ENCODE assay signal across 8 mouse cellular contexts in genomic region chr9:106370620-106371383, GRCm38 (mm10). TPM values are rescaled to one million over a fixed set of nuclear protein-coding genes. Genes with fewer than 3 reads are reported as not detected.
DNase-seq lines count a peak whose midpoint lies in the region; ATAC-seq and TF ChIP-seq lines count a peak whose summit lies in the region.

No protein-coding gene starts in this region.

- H3K27me3 ChIP-seq in kidney, adult 2 months (replicated peaks; ENCODE audit: control insufficient read depth, insufficient read depth, low read length) = no peaks in the 10 kb centered on the region
- H3K27me3 ChIP-seq in hindbrain, embryonic 10.5 days (ENCODE audit: insufficient read depth, poor library complexity, severe bottlenecking) = peaks cover 13% of the 10 kb centered on the region
- H3K27me3 ChIP-seq in midbrain, embryonic 11.5 days (ENCODE audit: control insufficient read depth, insufficient read depth, low read length) = no peaks in the 10 kb centered on the region

- peak overlapping the region; percentile 88 for H3K27ac ChIP-seq in kidney, adult 2 months (ENCODE audit: insufficient read depth, low read depth, low read length)
- peak overlapping the region; percentile 94 for H3K27ac ChIP-seq in brown adipose tissue, adult 24 weeks (replicated peaks; ENCODE audit: low read depth, low read length)
- H3K27ac ChIP-seq in hindbrain, embryonic 10.5 days = peak overlapping the region; percentile 70; the same call in 1 of the 2 replicates
- no peak overlapping the region for H3K27ac ChIP-seq in midbrain, embryonic 11.5 days (ENCODE audit: low read depth, low read length)

- WGBS in kidney, adult 2 months = 68% methylated on average over 30 of the region's 30 CpGs
- 86% methylated on average over 30 of the region's 30 CpGs for WGBS in hindbrain, embryonic 10.5 days
- WGBS in midbrain, embryonic 11.5 days = 86% methylated on average over 30 of the region's 30 CpGs

- DNase-seq in kidney, adult 2 months = no peak
- DNase-seq in kidney, adult 8-10 months = no peak
- DNase-seq in hindbrain, embryonic 10.5 days (ENCODE audit: low spot score) = no peak
- DNase-seq in midbrain, embryonic 11.5 days (ENCODE audit: low spot score, missing footprints) = no peak
- DNase-seq in layer of hippocampus, adult 9-11 months = no peak
- no peak for DNase-seq in lung, postnatal 14 days

- H3K4me2 ChIP-seq in midbrain, embryonic 11.5 days = peak overlapping the region; percentile 98

- H3K9me3 ChIP-seq in hindbrain, embryonic 10.5 days = no peaks in the 10 kb centered on the region
- H3K9me3 ChIP-seq in midbrain, embryonic 11.5 days (ENCODE audit: control insufficient read depth, low read length) = no peaks in the 10 kb centered on the region

- no peak for TF ChIP-seq POLR2A in kidney, adult 2 months (IDR thresholded peaks at IDR 0.05; ENCODE audit: low read depth, low read length)

- H3K4me3 ChIP-seq in kidney, adult 2 months (ENCODE audit: insufficient read depth, low read depth, low read length) = peak overlapping the region; percentile 66
- H3K4me3 ChIP-seq in brown adipose tissue, adult 24 weeks (ENCODE audit: insufficient read depth, low read depth, low read length) = peak overlapping the region; percentile 88
- H3K4me3 ChIP-seq in hindbrain, embryonic 10.5 days = peak overlapping the region; percentile 90
- peak overlapping the region; percentile 80 for H3K4me3 ChIP-seq in midbrain, embryonic 11.5 days (ENCODE audit: low read depth, low read length)

- TF ChIP-seq CTCF in kidney, adult 2 months (conservative IDR thresholded peaks at IDR 0.05; ENCODE audit: insufficient read depth, insufficient read length, low read depth, low read length) = no peak

- H3K4me1 ChIP-seq in kidney, adult 2 months (ENCODE audit: control insufficient read depth, insufficient read depth, low read length) = peaks cover 14% of the 10 kb centered on the region
- peaks cover 4% of the 10 kb centered on the region; the same call in 1 of the 2 replicates for H3K4me1 ChIP-seq in brown adipose tissue, adult 24 weeks (ENCODE audit: control insufficient read depth, insufficient read depth, insufficient read length, low read length)
- peaks cover 72% of the 10 kb centered on the region for H3K4me1 ChIP-seq in hindbrain, embryonic 10.5 days (replicated peaks)
- peaks cover 35% of the 10 kb centered on the region for H3K4me1 ChIP-seq in midbrain, embryonic 11.5 days (ENCODE audit: control insufficient read depth, insufficient read depth, low read length)

- ATAC-seq in midbrain, embryonic 11.5 days (ENCODE audit: low FRiP score) = no peak
- no peak for ATAC-seq in frontal cortex, adult (ENCODE audit: low TSS enrichment)

- peaks cover 5% of the 10 kb centered on the region; the same call in 1 of the 2 replicates for H3K36me3 ChIP-seq in kidney, adult 2 months (ENCODE audit: control insufficient read depth, insufficient read depth, low read length)
- peaks cover 53% of the 10 kb centered on the region for H3K36me3 ChIP-seq in hindbrain, embryonic 10.5 days
- peaks cover 7% of the 10 kb centered on the region for H3K36me3 ChIP-seq in midbrain, embryonic 11.5 days (ENCODE audit: control insufficient read depth, insufficient read depth, low read length)

- H3K9ac ChIP-seq in midbrain, embryonic 11.5 days (ENCODE audit: low read length) = no peak overlapping the region

RNA-seq across cellular contexts. Expression of gene Dusp7, which starts 2.4 kb away (rescaled TPM):
- polyA plus RNA-seq in kidney, adult 2 months (2012; rRNA removed) = 38.8 and 44.1 TPM in 2 replicates
- 17.5 and 21.8 TPM in 2 replicates for polyA plus RNA-seq in brown adipose tissue, adult 24 weeks (2012; ENCODE audit: insufficient read depth, insufficient read length, missing spikeins)
- polyA plus RNA-seq in hindbrain, embryonic 10.5 days (2016; fragmentation: Nextera tagmentation; extraction: Ambion mirVana) = 16.1 and 16.6 TPM in 2 replicates
- polyA plus RNA-seq in midbrain, embryonic 11.5 days (2014; fragmentation: Nextera tagmentation; extraction: Ambion mirVana) = 16.1 and 17.0 TPM in 2 replicates

RNA-seq across cellular contexts. Expression of gene Rpl29, which starts 58.5 kb away (rescaled TPM):
- polyA plus RNA-seq in kidney, adult 2 months (2012; rRNA removed) = 452 and 521 TPM in 2 replicates
- 143 and 152 TPM in 2 replicates for polyA plus RNA-seq in brown adipose tissue, adult 24 weeks (2012; ENCODE audit: insufficient read depth, insufficient read length, missing spikeins)
- 912 and 973 TPM in 2 replicates for polyA plus RNA-seq in hindbrain, embryonic 10.5 days (2016; fragmentation: Nextera tagmentation; extraction: Ambion mirVana)
- polyA plus RNA-seq in midbrain, embryonic 11.5 days (2014; fragmentation: Nextera tagmentation; extraction: Ambion mirVana) = 867 and 874 TPM in 2 replicates
